Mouse (Mus musculus) cerebellum, adult 9-11 months (tissue): Measurements from ENCODE around the gene Mad2l2.

Source experiments
- DNase-seq: peaks from one replicate; pipeline ENCODE4 v3.0.0; 2022

The Mad2l2 gene

DNA sequence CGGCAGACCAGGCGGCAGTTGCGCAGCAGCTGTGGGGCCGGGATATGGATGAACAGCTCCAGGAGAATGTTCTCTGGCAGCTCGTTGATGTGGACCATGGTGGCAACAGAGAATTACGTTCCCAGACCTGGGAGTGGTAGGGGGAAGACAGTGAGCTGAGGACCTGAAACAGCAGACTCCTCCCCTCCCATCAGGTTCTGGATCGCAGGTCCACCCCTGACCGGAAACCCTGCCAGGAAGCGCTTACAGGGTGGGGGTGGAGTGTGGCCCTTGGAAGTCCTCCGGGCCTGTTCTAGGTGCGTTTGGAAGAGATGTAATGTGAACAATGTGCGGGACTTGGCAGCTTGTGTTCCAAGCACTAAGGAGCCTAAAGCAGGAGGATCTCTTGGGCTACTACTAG, 19.4 kb downstream of the Mad2l2 start:
- DNase-seq, result no peak

DNA sequence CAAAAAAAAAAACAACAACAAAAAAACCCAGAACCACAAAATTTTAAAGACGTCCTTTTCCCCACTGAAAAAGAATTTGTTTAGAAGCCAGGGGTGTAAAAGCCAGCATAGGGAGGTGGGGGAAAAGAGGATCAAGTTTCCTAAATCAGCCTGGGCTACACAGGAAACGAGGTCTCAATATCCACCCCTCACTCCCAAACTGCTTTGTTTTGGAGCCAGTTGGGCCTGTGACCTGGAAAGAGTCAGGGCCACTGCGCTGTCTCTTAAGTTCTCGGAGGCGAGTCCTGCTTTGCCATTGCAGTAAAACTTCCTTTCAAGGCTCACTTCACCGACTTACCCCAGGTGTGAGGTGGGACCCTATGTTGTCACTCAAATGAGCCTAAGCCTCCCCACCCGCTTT, 20.1 kb downstream of the Mad2l2 start:
- DNase-seq, result peak; percentile 33

DNA sequence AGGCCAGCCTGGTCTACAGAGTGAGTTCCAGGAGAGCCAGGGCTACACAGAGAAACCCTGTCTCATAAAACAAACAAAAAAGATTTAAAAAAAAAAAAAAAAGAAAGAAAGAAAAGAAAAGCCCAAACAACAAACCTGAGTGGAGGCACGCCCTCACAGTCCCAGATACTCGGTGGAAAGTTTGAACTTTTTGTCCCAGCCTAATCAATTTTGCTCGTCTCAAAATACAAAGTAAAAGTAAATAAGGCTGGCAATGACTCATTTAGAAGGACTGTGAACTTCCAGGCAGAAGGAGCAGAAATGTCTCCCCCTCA, 20.7 kb downstream of the Mad2l2 start:
- no peak for DNase-seq

DNA sequence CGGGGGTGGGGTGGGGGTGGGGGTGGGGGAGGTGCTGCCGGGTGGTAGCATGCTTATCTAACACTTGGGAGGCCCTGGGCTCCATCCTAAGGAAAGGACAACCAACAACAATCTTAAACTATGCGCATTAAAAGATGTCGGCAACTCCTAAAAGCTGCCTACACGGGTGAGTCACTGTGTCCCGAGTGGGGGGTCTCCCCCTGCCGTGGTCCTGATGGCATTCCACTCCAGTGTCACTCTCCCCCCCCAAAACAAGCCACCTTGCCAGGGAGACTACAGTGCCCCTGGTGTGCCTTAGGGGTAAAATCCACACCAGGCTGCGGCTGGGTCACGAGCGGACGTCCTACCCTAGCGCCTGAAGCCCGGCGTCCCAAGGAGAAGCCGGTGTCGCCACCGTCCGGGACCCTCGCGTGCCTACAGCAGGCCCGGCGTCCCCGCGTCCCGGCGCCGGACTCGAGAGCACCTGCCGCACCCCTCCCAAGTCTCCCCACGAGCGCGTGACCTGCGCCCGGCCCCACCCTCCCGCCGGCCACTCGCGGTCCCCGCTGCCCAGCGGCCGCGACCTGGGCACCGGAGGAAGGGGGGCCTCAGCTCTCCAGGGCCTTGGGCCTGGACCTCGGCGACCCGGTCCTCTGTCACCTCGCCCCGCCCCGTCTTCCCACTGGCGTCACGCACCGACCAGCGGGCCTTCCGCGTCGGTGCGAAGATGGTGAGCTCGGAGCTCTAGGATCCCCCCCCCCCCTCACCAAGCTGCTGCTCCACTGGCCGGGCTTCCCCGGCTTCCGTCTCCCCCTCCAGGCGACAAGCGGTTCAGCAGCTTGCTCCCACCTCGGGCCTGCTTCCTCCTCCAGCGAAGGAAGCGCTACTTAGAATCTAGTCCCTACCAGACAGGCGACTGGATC, 21.3 kb downstream of the Mad2l2 start, which contains the start of gene Fbxo6:
Gene Fbxo6 (minus strand): TSS at position 874 of the 902 bp plus-strand sequence.
- DNase-seq, result peak; percentile 90

DNA sequence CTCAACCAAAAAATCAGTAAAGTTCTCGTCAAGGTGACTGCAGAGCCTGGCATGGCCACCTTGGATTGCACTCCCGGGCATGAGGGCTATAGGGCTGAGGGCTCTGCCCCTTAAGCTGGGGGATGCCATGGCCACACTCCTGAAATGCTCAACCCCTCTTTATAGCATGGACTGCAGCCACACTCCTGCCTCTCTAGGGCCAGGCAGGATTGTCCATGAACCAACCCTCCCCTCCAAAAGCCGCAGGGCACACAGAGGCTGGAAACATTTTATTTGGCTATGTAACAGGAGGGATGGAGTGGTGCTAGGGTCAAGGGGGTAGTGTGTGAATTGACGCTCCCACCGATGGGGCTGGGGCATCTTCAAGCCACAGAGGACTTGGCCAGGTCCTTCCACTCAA, 22.4 kb downstream of the Mad2l2 start:
- peak; percentile 62 for DNase-seq

DNA sequence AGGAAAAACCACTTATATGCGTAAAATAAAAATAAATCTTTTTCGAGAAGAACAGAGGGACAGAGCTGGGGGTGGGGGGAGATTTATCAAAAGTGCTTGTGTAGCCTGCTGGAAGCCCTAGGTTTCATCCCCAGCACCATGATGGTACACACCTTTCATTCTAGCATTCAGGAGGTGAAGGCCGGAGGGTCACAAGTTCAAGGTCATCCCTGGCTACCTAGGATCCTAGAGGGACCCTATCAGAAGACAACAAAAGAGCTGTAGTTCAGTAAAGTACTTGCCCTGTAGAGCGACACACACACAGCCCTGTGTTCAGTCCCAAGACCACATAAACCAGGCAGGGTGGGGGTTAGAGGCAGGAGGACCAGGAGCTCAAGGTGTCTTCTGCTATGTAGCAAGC, 23.8 kb downstream of the Mad2l2 start:
- DNase-seq, result peak; percentile 34

DNA sequence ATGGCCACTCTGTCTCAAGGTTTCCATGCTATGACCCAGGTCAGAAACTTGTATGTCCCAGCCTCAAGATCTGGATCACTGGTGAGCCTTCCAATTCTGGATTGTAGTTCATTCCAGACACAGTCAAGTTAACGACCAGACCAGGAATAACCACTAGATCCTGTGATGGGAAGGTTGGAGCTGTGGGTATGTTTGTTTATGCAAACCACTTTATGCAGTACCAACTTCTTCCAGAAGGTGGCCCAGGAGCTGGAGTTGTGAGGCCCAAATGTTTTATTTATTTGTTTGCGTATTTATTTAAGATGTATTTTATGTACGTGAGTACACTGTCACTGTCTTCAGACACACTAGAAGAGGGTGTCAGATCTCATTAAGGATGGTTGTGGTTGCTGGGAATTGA, 24.8 kb downstream of the Mad2l2 start:
- DNase-seq, result peak; percentile 47

DNA sequence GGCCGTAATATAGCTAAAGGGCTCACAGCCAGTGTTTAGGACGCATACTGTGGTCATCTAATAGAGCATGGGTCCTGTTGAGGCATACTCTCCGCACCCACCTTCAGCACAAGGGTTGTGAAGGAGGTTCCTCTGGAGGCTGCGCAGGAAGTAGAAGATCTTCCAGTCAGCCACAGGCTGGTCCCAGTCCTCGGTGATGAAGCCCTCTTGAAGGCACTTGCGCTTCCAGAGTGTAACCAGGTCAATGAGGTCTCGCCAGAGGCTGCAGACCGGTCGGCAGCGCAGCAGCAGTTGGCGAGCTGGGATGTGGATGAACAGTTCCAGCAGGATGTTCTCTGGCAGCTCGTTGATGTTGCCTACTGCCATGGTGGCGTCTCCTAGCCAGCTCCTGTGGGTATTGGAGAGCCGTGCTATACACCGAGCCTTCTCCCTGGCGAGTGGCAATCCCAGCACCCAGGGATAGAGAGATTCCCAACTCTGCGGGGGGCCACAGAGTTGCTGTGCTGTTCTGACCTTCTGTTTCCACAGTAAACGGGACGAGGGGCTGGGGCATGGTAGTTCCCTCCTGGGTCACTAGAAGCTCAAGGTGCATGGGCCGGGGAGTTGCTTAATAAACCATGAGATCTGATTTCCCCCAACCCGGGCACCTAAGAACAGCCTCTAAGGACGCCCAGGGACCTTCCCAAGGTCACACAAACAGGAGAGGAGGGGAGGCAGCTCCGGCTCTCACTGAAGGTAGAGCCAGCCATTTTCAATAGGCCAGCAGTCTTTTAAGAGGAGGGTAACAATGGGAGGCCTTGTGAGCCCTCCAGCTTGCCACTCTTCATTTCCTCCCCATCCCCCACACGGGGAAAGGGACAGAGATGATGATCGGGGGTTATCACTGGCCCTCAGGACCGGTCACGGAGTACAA, 28.5 kb downstream of the Mad2l2 start:
- peak; percentile 80 for DNase-seq

DNA sequence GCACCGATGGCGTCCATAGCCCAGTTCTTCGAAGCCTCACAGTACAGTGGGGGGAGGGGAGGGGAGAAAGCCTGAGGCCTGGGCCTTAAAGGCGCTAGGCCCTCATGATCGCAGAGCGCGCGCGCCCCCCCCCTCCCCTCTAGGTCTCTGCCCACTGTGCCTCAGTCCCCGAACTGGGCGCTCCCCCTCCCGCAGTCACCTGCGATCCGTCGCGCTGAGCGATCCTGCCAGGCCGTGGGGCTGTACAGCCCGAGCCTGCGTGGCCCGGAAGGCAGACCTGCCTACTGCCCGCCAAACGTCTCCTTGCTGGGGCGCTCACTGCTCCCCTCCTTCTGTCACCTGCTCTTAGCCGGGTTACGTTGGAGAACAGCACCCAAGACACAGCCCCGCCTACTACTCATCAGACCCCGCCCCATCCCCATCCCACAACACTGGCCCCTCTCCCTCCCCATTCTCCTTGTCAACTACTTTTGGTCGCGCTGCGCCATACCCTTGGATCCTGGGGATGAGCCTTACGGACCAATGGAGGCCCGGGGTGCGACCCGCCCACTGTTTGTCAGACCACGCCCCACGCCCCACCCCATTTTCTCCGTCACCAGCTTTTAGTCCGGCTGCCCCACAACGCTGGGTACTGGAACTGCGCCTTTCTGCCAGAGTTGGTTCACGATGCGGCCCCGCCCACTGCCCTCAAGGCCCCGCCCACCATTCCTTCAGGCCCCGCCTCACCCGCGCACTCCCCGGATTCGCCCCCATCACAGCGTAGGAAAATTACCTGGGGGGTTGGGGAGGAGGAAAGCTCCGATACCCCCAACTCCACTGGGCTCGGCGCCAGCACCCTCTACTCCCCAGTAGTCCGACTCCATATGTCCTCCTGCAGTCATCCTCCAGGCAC, 29.6 kb downstream of the Mad2l2 start:
- DNase-seq, result peak; percentile 98

DNA sequence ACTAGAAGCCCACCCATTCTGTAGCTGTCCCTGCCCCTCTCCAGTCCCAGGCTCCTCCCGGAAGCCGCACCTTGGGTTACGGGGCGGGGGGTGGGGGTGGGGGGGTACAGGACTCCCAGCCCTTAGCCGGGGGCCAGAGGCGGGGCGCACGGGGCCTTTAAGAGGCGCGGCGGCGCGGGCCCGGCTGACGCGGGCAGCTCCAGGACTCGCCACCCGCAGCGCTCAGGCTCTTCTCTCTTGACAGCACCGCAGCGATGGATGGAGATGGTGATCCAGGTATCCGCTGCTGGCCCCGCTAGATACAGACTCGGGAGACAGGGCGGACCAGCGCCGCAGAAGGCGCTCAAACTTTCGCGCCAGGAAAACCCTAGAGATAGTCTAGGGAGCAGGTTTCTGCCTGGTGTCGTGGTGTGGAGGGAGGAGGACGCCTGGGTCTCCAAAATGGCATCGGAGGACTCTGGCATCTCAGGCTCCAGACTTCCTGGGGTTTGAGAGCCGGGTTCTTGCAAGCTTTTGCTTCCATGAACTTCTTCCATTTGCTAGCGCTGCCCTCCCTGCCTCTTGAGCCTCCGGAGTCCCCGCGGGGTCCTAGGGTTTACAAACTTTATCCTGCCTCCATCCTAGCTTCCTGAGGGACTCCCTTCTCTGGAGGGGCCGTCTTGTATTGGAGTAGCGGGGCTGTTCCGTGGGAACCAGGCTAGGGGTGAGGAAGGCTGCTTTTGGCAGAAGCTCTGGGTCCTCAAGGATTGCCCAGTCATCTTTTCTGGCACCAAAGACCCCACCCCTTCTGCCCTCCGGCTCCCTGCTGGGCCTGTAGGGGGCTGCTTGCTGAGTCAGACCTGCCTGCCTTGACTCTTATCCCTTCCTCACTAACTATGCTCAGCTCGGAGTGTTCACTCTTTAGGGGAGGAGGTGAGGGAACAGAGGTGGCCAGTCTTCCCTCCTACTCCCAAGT, 30.5 kb downstream of the Mad2l2 start, which contains the start of the genes Fbxo44 and Fbxo2:
Gene Fbxo44 (minus strand): TSS at position 47 of the 955 bp plus-strand sequence.
Gene Fbxo2 (plus strand): TSS at position 186 of the 955 bp plus-strand sequence.
- peak; percentile 83 for DNase-seq

DNA sequence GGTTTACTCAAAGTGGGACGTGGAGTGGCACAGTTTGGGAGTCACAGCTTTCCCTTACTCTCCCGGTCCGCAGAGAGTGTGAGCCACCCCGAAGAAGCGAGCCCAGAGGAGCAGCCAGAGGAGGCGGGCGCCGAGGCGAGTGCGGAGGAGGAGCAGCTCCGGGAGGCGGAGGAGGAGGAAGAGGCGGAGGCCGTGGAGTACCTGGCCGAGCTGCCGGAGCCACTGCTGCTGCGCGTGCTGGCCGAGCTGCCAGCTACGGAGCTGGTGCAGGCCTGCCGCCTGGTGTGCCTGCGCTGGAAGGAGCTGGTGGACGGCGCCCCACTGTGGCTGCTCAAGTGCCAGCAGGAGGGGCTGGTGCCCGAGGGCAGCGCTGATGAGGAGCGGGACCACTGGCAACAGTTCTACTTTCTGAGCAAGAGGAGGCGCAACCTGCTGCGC, 33.8 kb downstream of the Mad2l2 start:
- DNase-seq, result peak; percentile 76

DNA sequence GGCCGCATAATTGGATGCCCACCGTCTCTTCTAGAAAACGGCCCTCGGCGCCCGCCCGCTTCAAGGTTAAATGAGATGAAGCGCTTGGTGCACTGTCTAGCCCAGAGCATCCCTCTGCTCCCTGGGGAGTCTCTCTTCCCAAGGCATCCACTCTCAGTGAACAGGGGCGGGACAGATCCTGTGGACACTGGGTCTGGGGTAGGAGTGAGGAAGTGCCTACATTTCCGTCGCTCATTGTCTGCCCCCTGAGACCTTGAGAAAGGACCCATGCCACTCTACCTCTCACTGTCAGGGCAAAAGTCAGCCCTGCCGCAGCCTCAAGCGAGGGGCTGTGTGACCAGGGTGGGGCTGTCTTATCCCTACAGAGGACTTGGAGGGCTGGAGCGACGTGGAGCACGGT, 34.3 kb downstream of the Mad2l2 start:
- no peak for DNase-seq

DNA sequence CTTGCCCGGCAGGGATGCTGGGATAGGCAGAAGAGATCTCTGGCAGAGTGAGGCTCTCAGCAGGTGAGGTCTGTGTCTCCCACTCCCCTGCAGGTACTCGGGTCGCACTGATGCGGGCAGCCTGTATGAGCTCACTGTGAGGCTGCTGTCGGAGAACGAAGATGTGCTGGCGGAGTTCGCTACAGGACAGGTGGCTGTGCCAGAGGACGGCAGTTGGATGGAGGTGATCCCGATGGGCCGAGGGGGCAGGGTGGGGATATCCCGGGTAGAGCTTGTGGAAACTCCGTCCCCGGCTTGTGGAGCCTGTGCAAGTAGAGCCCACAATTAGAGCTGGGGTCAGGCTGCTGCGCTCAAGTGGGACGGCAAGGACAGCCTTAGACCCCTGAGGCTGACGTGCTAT, 35.4 kb downstream of the Mad2l2 start:
- DNase-seq, result no peak

DNA sequence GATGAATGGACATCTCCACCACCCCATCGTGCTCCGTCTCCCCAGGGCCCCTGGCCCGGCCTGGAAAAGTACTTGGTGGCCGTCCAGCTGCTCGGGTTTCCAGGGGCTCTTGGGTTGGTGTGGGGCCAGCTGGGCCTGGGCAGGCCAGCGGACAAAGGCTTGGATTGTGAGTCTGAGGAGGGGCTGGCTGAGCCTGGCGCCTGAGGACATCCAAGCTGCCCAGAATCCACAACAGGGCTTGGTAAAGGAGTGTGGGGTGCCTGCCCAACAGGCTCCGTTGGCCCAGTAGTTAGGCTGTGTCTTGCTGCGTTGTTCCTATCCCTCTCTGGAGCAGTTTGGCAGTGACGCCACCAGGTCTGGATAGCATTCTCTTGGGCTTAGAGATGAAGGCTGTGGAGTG, 36.2 kb downstream of the Mad2l2 start:
- DNase-seq, result peak; percentile 80

DNA sequence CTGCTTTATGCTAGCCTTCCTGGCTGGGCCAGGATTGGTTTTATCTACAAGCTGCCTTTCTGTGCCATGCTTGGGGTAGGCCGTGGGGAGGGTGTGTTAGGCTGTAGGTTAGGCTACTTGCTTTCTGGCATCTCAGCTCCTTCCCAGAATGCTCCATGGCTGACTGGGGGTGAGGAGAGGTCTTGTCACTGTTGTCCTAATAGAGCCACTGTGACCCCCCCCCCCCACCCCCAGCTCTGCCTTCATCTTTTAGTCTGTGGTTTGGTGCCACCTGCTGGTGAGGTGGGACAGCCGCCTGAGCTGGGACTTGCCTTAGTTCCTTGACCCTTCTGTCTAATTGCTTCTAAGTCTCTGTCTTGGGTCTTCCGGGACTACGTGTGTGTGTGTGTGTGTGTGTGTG, 36.8 kb downstream of the Mad2l2 start:
- DNase-seq, result peak; percentile 68

DNA sequence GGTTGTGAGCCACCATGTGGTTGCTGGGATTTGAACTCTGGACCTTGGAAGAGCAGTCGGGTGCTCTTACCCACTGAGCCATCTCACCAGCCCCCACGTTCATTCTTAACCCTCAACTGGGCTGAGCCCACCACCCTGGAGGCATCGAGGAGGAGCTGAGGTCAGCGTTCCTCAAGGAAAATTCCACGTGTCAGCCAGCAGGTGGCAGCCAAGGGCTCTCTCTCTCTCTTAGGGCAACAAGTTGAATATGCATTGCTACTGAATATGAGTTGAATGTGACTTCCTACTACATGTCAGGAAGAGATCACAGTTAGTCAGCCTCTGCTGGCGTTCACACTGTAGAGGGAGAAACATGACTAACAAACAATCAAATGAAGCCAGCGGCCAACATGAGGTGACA, 38.1 kb downstream of the Mad2l2 start:
- DNase-seq, result peak; percentile 53

DNA sequence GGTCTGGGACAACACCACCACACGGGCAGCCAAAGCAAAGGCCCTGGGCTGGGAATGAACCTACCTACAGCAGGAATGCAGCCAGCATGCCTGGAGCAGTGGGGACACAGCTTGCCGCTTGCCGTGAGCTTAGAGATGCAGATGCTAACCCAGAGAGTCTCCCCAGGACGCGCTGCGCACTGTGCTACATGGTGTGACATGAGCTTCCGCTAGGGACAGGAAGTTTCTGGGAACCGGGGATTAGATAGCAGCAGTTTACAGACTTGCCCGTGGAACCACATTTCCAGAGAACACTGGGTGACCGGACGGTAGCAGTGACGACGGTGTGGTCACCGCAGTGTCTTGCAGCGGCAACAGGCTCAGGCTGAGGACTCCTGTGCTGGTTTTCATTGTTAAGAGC, 39.4 kb downstream of the Mad2l2 start:
- DNase-seq, result no peak

DNA sequence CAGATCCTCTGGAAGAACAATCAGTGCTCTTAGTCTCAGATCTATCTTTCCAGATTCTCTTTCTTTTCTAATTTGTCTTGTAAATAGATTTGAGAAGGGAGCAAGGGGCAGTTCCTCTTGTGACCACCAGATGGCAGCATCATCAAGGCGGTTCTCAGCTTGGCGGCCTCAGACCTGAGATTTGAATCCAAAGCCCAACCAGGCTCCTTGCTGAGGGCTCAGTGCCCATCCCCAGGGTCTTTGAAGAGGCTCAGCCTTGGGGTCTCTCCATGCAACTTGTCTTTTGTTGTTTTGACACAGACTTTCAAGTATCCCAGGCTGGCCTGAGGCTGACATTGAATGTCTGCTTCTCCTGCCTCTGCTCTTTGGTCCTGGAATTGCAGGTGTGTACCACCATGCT, 40.7 kb downstream of the Mad2l2 start:
- peak; percentile 43 for DNase-seq

DNA sequence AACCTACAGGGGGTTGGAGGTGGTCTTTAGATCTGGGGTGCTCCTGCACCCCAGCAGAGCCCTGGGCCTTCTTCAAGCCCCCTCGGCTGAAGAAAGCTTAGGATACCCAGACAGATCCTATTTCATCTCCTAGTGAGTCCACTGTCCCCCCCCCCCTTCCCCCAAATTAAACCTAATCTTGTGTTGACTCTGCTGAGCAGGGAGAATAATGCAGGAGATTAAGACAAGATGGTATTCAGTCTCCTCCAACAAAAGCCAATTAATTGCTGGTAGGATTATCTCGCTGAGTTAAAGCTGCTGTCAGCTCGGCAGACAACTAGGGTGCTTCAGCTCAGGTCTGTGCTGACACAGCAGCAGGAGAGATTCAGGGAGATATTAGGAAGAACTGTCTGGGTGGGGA, 41.1 kb downstream of the Mad2l2 start:
- no peak for DNase-seq

DNA sequence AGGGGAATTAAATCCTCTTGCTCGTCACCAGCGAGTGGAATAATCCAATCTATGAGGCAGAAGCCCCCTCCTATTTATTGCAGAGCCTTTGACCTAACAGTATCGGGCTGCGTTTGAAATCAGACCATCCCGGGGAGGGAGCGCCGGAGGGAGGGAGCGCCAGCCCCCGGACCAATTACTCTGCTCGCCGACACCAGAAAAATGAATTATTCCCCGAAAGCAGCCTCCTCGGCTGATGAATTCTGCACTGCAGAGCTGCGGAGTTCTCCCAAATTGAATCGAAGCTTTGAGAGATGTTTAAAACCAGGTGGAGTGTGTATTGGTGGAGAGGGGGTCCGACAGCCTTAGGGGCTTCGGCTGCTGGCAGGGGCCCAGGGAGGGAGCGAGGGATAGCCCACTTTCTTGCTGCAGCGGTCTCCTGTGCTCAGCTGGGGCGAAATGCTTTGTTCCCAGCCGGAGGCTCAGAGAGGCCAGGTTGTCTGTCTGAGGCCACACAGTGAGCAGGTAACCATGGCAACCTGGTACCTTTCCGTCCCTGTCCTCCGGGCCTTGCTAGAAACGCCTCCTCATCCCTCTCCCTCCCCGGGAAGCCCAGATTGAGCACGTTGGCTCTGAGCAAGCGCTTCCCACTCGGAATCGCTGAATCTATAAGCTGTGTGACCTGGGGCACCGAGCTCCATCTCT, 43.8 kb downstream of the Mad2l2 start:
- DNase-seq, result peak; percentile 72

DNA sequence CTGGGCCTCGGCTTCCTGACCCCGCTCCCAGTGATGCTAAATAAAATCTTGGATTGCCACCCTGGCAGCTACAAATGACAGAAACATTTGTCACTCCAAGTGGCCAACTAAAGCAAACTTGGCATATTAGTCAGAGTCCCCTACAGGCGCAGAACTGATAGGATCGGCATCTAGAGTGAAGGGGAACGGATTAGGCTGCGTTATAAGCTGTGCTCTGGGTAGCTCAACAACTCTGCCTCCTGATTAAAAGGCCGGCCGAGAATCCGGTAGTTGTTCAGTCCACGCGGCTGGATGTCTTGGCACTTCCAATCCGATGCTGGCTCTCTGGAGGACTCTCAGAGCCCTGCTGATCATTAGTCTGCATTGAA, 44.3 kb downstream of the Mad2l2 start:
- no peak for DNase-seq
